Mouse (Mus musculus): Measurements from ENCODE around the gene Rec8.

Rec8 gene

GRCm38 (mm10) chr14:55617822-55618221, at the start of gene Rec8:
TSS of gene Rec8 (plus strand) at chr14:55618037.
- DNase-seq, result peak; percentile 87

GRCm38 (mm10) chr14:55570588-55570987, 47.2 kb upstream of the Rec8 start:
- no peak for DNase-seq

GRCm38 (mm10) chr14:55571760-55572159, 46.1 kb upstream of the Rec8 start:
- DNase-seq, result no peak

- DNase-seq, result no peak
These were observed 42.5 kb upstream of the Rec8 start, which contains the start of gene Fitm1 for GRCm38 (mm10) chr14:55575302-55575701. TSS of gene Fitm1 (plus strand) at chr14:55575617.

- no peak for DNase-seq
These were observed 42.1 kb upstream of the Rec8 start for GRCm38 (mm10) chr14:55575711-55576110.

- DNase-seq, result no peak
These were observed 41.5 kb upstream of the Rec8 start for GRCm38 (mm10) chr14:55576376-55576775.

- DNase-seq, result peak; percentile 71
These were observed 39.8 kb upstream of the Rec8 start, which contains the start of gene Psme1 for GRCm38 (mm10) chr14:55577871-55578667. TSS of gene Psme1 (plus strand) at chr14:55578123.

- DNase-seq, result no peak
These were observed 39.1 kb upstream of the Rec8 start for GRCm38 (mm10) chr14:55578668-55579269.

- peak; percentile 25 for DNase-seq
These were observed 38.0 kb upstream of the Rec8 start for GRCm38 (mm10) chr14:55579511-55580496.

- peak; percentile 28 for DNase-seq
These were observed 37.1 kb upstream of the Rec8 start for GRCm38 (mm10) chr14:55580731-55581130.

- no peak for DNase-seq
These were observed 35.7 kb upstream of the Rec8 start for GRCm38 (mm10) chr14:55581981-55582681.

GRCm38 (mm10) chr14:55584303-55584701, 33.5 kb upstream of the Rec8 start:
- DNase-seq, result no peak

- DNase-seq, result peak; percentile 87
These were observed 32.9 kb upstream of the Rec8 start, which contains the start of gene Emc9 for GRCm38 (mm10) chr14:55584702-55585565. TSS of gene Emc9 (minus strand) at chr14:55585302.

- DNase-seq, result peak; percentile 43
These were observed 32.3 kb upstream of the Rec8 start for GRCm38 (mm10) chr14:55585566-55585960.

- no peak for DNase-seq
These were observed 31.7 kb upstream of the Rec8 start for GRCm38 (mm10) chr14:55586149-55586548.

- DNase-seq, result peak; percentile 26
These were observed 28.6 kb upstream of the Rec8 start for GRCm38 (mm10) chr14:55589271-55589670.

- DNase-seq, result peak; percentile 34
These were observed 27.9 kb upstream of the Rec8 start for GRCm38 (mm10) chr14:55589771-55590448.

- DNase-seq, result peak; percentile 89
These were observed 27.0 kb upstream of the Rec8 start, which contains the start of gene Psme2 for GRCm38 (mm10) chr14:55590748-55591330. TSS of gene Psme2 (minus strand) at chr14:55591113.

GRCm38 (mm10) chr14:55591331-55591891, 26.4 kb upstream of the Rec8 start, which contains the start of gene Rnf31:
TSS of gene Rnf31 (plus strand) at chr14:55591708.
- peak; percentile 93 for DNase-seq

- peak; percentile 62 for DNase-seq
These were observed 25.6 kb upstream of the Rec8 start for GRCm38 (mm10) chr14:55592226-55592625.

Measured in cerebellum, adult 11-12 months (tissue).